Mouse (Mus musculus): ENCODE data around the gene Ank2.

The Ank2 gene

GRCm38 (mm10) chr3:127292864-127293478 is 206.2 kb downstream of the Ank2 start:
- no peak for DNase-seq (ENCODE audit: low read depth)

- no peak for DNase-seq (ENCODE audit: low read depth)
Observed at GRCm38 (mm10) chr3:127282277-127282676, 216.9 kb downstream of the Ank2 start.

GRCm38 (mm10) chr3:127281390-127281789 is 217.8 kb downstream of the Ank2 start:
- no peak for DNase-seq (ENCODE audit: low read depth)

- DNase-seq (ENCODE audit: low read depth): no peak
Observed at GRCm38 (mm10) chr3:127280376-127280775, 218.8 kb downstream of the Ank2 start.

- no peak for DNase-seq (ENCODE audit: low read depth)
Observed at GRCm38 (mm10) chr3:127275953-127276352, 223.2 kb downstream of the Ank2 start.

- DNase-seq (ENCODE audit: low read depth): no peak
Observed at GRCm38 (mm10) chr3:127272801-127273200, 226.3 kb downstream of the Ank2 start.

GRCm38 (mm10) chr3:127269616-127270015 is 229.5 kb downstream of the Ank2 start:
- no peak for DNase-seq (ENCODE audit: low read depth)

GRCm38 (mm10) chr3:127267846-127268245 is 231.3 kb downstream of the Ank2 start:
- no peak for DNase-seq (ENCODE audit: low read depth)

- DNase-seq (ENCODE audit: low read depth): no peak
Observed at GRCm38 (mm10) chr3:127265732-127266131, 233.4 kb downstream of the Ank2 start.

- DNase-seq (ENCODE audit: low read depth): no peak
Observed at GRCm38 (mm10) chr3:127265182-127265581, 234.0 kb downstream of the Ank2 start.

- DNase-seq (ENCODE audit: low read depth): no peak
Observed at GRCm38 (mm10) chr3:127260786-127261166, 238.4 kb downstream of the Ank2 start.

- no peak for DNase-seq (ENCODE audit: low read depth)
Observed at GRCm38 (mm10) chr3:127260007-127260785, 239.0 kb downstream of the Ank2 start.

- DNase-seq (ENCODE audit: low read depth): no peak
Observed at GRCm38 (mm10) chr3:127258466-127259075, 240.6 kb downstream of the Ank2 start.

- no peak for DNase-seq (ENCODE audit: low read depth)
Observed at GRCm38 (mm10) chr3:127257969-127258368, 241.2 kb downstream of the Ank2 start.

GRCm38 (mm10) chr3:127257279-127257925 is 241.7 kb downstream of the Ank2 start:
- DNase-seq (ENCODE audit: low read depth): no peak

GRCm38 (mm10) chr3:127256681-127257080 is 242.5 kb downstream of the Ank2 start:
- DNase-seq (ENCODE audit: low read depth): no peak

- no peak for DNase-seq (ENCODE audit: low read depth)
Observed at GRCm38 (mm10) chr3:127250930-127251329, 248.2 kb downstream of the Ank2 start.

- DNase-seq (ENCODE audit: low read depth): no peak
Observed at GRCm38 (mm10) chr3:127248611-127249010, 250.5 kb downstream of the Ank2 start.

GRCm38 (mm10) chr3:127246989-127247708 is 252.0 kb downstream of the Ank2 start:
- DNase-seq (ENCODE audit: low read depth): no peak

GRCm38 (mm10) chr3:127243928-127244642 is 255.1 kb downstream of the Ank2 start:
- DNase-seq (ENCODE audit: low read depth): no peak

- DNase-seq (ENCODE audit: low read depth): no peak
Observed at GRCm38 (mm10) chr3:127242234-127242810, 256.8 kb downstream of the Ank2 start.

All from 416B (cell line).